Mouse (Mus musculus) ES-E14 (cell line): ENCODE data around the gene Kdm1b.

Experiments
- CHD2 ChIP-seq: IDR thresholded peaks from 2 replicates; pipeline ENCODE4 v1.6.1; 2014; ENCODE audit warnings: mild to moderate bottlenecking, low read depth, low read length, inconsistent platforms
- MAFK ChIP-seq: IDR thresholded peaks from 2 replicates; pipeline ENCODE4 v1.6.1; 2014; ENCODE audit warnings: mild to moderate bottlenecking, low read depth, low read length, inconsistent platforms; ENCODE audit not compliant: insufficient read depth
- ZC3H11A ChIP-seq: IDR thresholded peaks from 2 replicates; pipeline ENCODE4 v1.6.1; 2012; ENCODE audit warnings: low read depth, mild to moderate bottlenecking, inconsistent platforms, low read length, borderline replicate concordance
- ZNF384 ChIP-seq: IDR thresholded peaks from 2 replicates; pipeline ENCODE4 v1.6.1; 2012; ENCODE audit warnings: low read depth, low read length, inconsistent platforms

GRCm38 (mm10) chr13:47013740-47014139, 29.6 kb upstream of the Kdm1b start:
- TF ChIP-seq MAFK: no peak
- no peak for TF ChIP-seq ZNF384
- TF ChIP-seq ZC3H11A: no peak
- no peak for TF ChIP-seq CHD2
